Mouse (Mus musculus) CH12.LX (cell line): ENCODE measurements around the gene Tbx6.

Experiments
- CHD1 ChIP-seq: IDR thresholded peaks from 2 replicates; pipeline ENCODE4 v1.6.1; 2012; ENCODE audit warnings: low read depth, low read length, improper control_type of control experiment, inconsistent platforms
- CHD2 ChIP-seq: IDR thresholded peaks from 2 replicates; pipeline ENCODE4 v1.6.1; 2011; ENCODE audit warnings: low read length, improper control_type of control experiment
- CTCF ChIP-seq, 2 experiments: IDR thresholded peaks in 1 of 2; conservative IDR thresholded peaks in 1 of 2; 2 replicates each; pipeline ENCODE4 v1.5.1; 2011 to 2012; ENCODE audit warnings: low read depth in 2 of 2, low read length in 2 of 2, improper control_type of control experiment in 1 of 2, inconsistent platforms in 1 of 2, mild to moderate bottlenecking in 1 of 2, moderate library complexity in 1 of 2
- ELF1 ChIP-seq: IDR thresholded peaks from 2 replicates; pipeline ENCODE4 v1.6.1; 2014; ENCODE audit warnings: low read depth, mild to moderate bottlenecking, inconsistent platforms, low read length, improper control_type of control experiment
- EP300 ChIP-seq: IDR thresholded peaks from 2 replicates; pipeline ENCODE4 v1.6.1; 2011; ENCODE audit warnings: low read length, improper control_type of control experiment
- GABPA ChIP-seq: IDR thresholded peaks from 2 replicates; pipeline ENCODE4 v1.6.1; 2012; ENCODE audit warnings: low read depth, low read length, improper control_type of control experiment, inconsistent platforms; ENCODE audit not compliant: insufficient replicate concordance
- MAX ChIP-seq: IDR thresholded peaks from 2 replicates; pipeline ENCODE4 v1.6.1; 2011; ENCODE audit warnings: low read length, improper control_type of control experiment
- MYC ChIP-seq: IDR thresholded peaks from 2 replicates; pipeline ENCODE4 v1.6.1; 2011; ENCODE audit warnings: low read depth, mild to moderate bottlenecking, improper control_type of control experiment, low read length
- POLR2A ChIP-seq: IDR thresholded peaks from 2 replicates; pipeline ENCODE4 v1.6.1; 2011; ENCODE audit warnings: low read depth, mild to moderate bottlenecking, improper control_type of control experiment, low read length
- POLR2AphosphoS2 ChIP-seq: IDR thresholded peaks from 2 replicates; pipeline ENCODE4 v1.6.1; 2011; ENCODE audit warnings: low read depth, low read length, improper control_type of control experiment
- RCOR1 ChIP-seq: conservative IDR thresholded peaks from 2 replicates; pipeline ENCODE4 v1.6.1; 2012; ENCODE audit warnings: low read depth, mild to moderate bottlenecking, inconsistent platforms, low read length, improper control_type of control experiment
- SMC3 ChIP-seq: IDR thresholded peaks from 2 replicates; pipeline ENCODE4 v1.6.1; 2011; ENCODE audit warnings: low read depth, low read length, improper control_type of control experiment
- USF2 ChIP-seq: conservative IDR thresholded peaks from 2 replicates; pipeline ENCODE4 v1.6.1; 2011; ENCODE audit warnings: low read depth, low read length, improper control_type of control experiment
- ZNF384 ChIP-seq: IDR thresholded peaks from 2 replicates; pipeline ENCODE4 v1.6.1; 2012; ENCODE audit warnings: low read depth, low read length, improper control_type of control experiment, inconsistent platforms

GRCm38 (mm10) chr7:126758539-126758938 is 22.7 kb upstream of the Tbx6 start:
- TF ChIP-seq CTCF (conservative IDR thresholded peaks at IDR 0.05 in 1 of 2, IDR thresholded peaks at IDR 0.05 in 1 of 2; ENCODE audit: low read depth in 2 of 2, low read length in 2 of 2) = no peak
- no peak for TF ChIP-seq ZNF384
- no peak for TF ChIP-seq MYC
- no peak for TF ChIP-seq POLR2A
- TF ChIP-seq MAX = no peak
- no peak for TF ChIP-seq CHD2
- TF ChIP-seq ELF1 = no peak
- TF ChIP-seq CHD1 = no peak
- TF ChIP-seq SMC3 = no peak
- TF ChIP-seq GABPA = no peak
- TF ChIP-seq POLR2AphosphoS2 = no peak
- no peak for TF ChIP-seq EP300
- no peak for TF ChIP-seq RCOR1
- TF ChIP-seq USF2 = no peak
